Mouse (Mus musculus) bone marrow macrophage, adult 2 months (primary cell): ENCODE results near the gene Kcnk18.

Experiments
- CTCF ChIP-seq: IDR thresholded peaks from 2 replicates; pipeline ENCODE4 v1.5.1; 2012; ENCODE audit warnings: low read depth, mild to moderate bottlenecking, low read length, moderate library complexity
- POLR2A ChIP-seq: IDR thresholded peaks from 2 replicates; pipeline ENCODE4 v1.6.1; 2012; ENCODE audit warnings: mild to moderate bottlenecking, low read depth, low read length, borderline replicate concordance

DNA sequence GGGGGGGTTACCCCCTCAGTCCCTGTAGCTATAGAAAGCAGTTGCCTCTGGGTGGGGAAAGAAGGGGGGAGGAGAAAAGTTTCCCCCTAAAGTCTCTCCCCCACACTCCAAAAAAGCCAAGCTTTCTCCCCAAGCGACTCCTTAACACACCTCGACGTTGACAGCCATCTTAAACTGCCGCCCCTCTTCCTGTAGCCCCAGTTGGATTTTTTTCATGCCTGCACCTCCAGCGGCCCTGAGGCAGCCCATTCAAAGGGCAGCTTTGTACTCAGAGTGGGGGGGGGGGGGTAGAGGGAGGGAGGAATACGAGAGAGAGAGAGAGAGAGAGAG lies 48.3 kb upstream of the Kcnk18 start:
- TF ChIP-seq CTCF (no peak), POLR2A (no peak)
